Mouse (Mus musculus) lung, postnatal 0 days (tissue): ENCODE data around the gene Stub1. TPM values are rescaled to one million over a fixed set of nuclear protein-coding genes. Genes with fewer than 3 reads are reported as not detected.

Experiments used
- ATAC-seq: fragments of 200-750 bp; cut with Nextera tagmentation; 2 replicates; pipeline ENCODE4 v1.8.0; 2017; ENCODE audit warnings: moderate library complexity
- DNase-seq: peaks from one replicate; pipeline ENCODE4 v3.0.0-alpha.2; 2016; ENCODE audit warnings: low spot score
- H3K27ac ChIP-seq: fragments of 300-500 bp; sonication (generic); 2 replicates; pipeline ENCODE4 v1.5.1; 2014; ENCODE audit warnings: antibody characterized with exemption, mild to moderate bottlenecking, low read length, mixed read lengths
- H3K27me3 ChIP-seq: fragments of 300-500 bp; sonication (generic); replicated peaks from 2 replicates; pipeline ENCODE4 v1.6.1; 2014; ENCODE audit warnings: low read length, mixed read lengths; ENCODE audit not compliant: insufficient read depth
- H3K36me3 ChIP-seq: fragments of 300-500 bp; sonication (generic); 2 replicates; pipeline ENCODE4 v1.6.1; 2014; ENCODE audit warnings: low read length, mixed read lengths; ENCODE audit not compliant: insufficient read depth
- H3K4me1 ChIP-seq: fragments of 300-500 bp; sonication (generic); 2 replicates; pipeline ENCODE4 v1.6.1; 2014; ENCODE audit warnings: antibody characterized with exemption, low read depth, low read length, mixed read lengths; ENCODE audit not compliant: insufficient read depth
- H3K4me2 ChIP-seq: fragments of 300-500 bp; sonication (generic); replicated peaks from 2 replicates; pipeline ENCODE4 v1.6.1; 2014; ENCODE audit warnings: low read depth, mild to moderate bottlenecking, low read length, moderate library complexity, mixed read lengths
- H3K4me3 ChIP-seq: fragments of 300-500 bp; sonication (generic); 2 replicates; pipeline ENCODE4 v1.5.1; 2014; ENCODE audit warnings: low read depth, low read length
- H3K9ac ChIP-seq: fragments of 300-500 bp; sonication (generic); replicated peaks from 2 replicates; pipeline ENCODE4 v1.6.1; 2014; ENCODE audit warnings: low read depth, mild to moderate bottlenecking
- H3K9me3 ChIP-seq: fragments of 300-500 bp; sonication (generic); 2 replicates; pipeline ENCODE4 v1.6.1; 2016; ENCODE audit warnings: low read length, mixed read lengths
- CTCF ChIP-seq: IDR thresholded peaks from 2 replicates; pipeline ENCODE4 v1.5.1; 2016; ENCODE audit warnings: antibody characterized with exemption, mild to moderate bottlenecking
- EP300 ChIP-seq: IDR thresholded peaks from 2 replicates; pipeline ENCODE4 v1.6.1; 2016; ENCODE audit warnings: antibody characterized with exemption, mild to moderate bottlenecking, control low read depth
- WGBS: fragments of 180-500 bp; shearing (Covaris S2); extraction: QIAGEN DNeasy Blood & Tissue Kit; methylation state at CpG from one replicate; pipeline ENCODE4 v1.1.7; 2014; 5-methylcytosine and 5-hydroxymethylcytosine counted together
- microRNA-seq: library from miRNA; unstranded; fragments of <30 nt; microRNA quantifications from one replicate; pipeline ENCODE4, GENCODE M21; 2016
- polyA plus RNA-seq: library from polyadenylated mRNA; unstranded; fragments of >200 nt; fragmentation: Nextera tagmentation; extraction: Ambion mirVana; gene quantifications from 2 replicates; pipeline ENCODE4 v1.2.1, GENCODE M21; 2015

The Stub1 gene
- polyA plus RNA-seq, 1 experiment from 2014 or later, result 198 TPM

- H3K4me2 ChIP-seq, result no peak overlapping the region; the same call in 1 of the 2 replicates
- no peak overlapping the region for H3K27ac ChIP-seq
- 62% methylated on average over 15 of the region's 15 CpGs for WGBS
- DNase-seq, result no peak
- TF ChIP-seq EP300, result no peak
- no peak for TF ChIP-seq CTCF
- ATAC-seq, result no peak
- no peak overlapping the region for H3K9ac ChIP-seq
- no peaks in the 10 kb centered on the region for H3K27me3 ChIP-seq
- H3K4me3 ChIP-seq, result no peak overlapping the region
- H3K4me1 ChIP-seq, result peaks cover 8% of the 10 kb centered on the region; the same call in 1 of the 2 replicates
- H3K9me3 ChIP-seq, result no peaks in the 10 kb centered on the region
- H3K36me3 ChIP-seq, result peaks cover 15% of the 10 kb centered on the region
These were observed 49.2 kb downstream of the Stub1 start for GRCm38 (mm10) chr17:25783861-25784574.

- Histone ChIP-seq H3K36me3 (peaks cover 15% of the 10 kb centered on the region), H3K9ac (no peak overlapping the region)
These were observed 50.1 kb downstream of the Stub1 start for GRCm38 (mm10) chr17:25783086-25783485.

DNA sequence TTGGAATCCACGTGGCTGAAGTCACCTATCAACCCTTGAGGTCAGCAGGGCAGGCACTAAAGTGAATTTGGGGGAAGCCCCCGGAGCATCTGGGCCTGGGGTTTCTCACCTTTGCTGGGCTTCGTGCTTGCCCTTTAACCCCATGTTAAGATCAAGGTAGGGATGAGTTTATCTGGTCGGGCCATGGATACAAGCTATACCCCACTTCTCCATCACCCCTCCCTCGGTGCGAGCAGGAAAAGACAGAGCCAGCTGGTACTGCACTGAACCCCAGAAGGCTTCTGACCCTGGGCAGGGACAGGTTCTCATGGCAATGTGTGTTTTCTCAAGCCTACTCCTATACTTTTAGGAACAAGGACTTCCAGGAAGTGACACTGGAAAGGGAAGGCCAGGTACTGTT is 51.9 kb downstream of the Stub1 start:
- H3K27me3 ChIP-seq, result no peaks in the 10 kb centered on the region
- TF ChIP-seq EP300 (no peak), CTCF (no peak)
- no peak overlapping the region for H3K9ac ChIP-seq
- H3K9me3 ChIP-seq, result no peaks in the 10 kb centered on the region
- no peak overlapping the region for H3K4me2 ChIP-seq
- 71% methylated on average over 6 of the region's 6 CpGs for WGBS
- no peak overlapping the region for H3K4me3 ChIP-seq
- H3K4me1 ChIP-seq, result peaks cover 8% of the 10 kb centered on the region; the same call in 1 of the 2 replicates
- no peak for DNase-seq
- ATAC-seq, result no peak
- peaks cover 15% of the 10 kb centered on the region for H3K36me3 ChIP-seq
- no peak overlapping the region for H3K27ac ChIP-seq

More at GRCm38 (mm10) chr17:25783086-25783485, 50.1 kb downstream of the Stub1 start:
- no peak for TF ChIP-seq EP300
- no peak for TF ChIP-seq CTCF
- H3K4me1 ChIP-seq, result peaks cover 8% of the 10 kb centered on the region; the same call in 1 of the 2 replicates
- H3K9me3 ChIP-seq, result no peaks in the 10 kb centered on the region
- whole genome bisulfite sequencing, result 67% methylated on average over 7 of the region's 7 CpGs
- ATAC-seq (no peak), DNase-seq (no peak)
- H3K27me3 ChIP-seq, result no peaks in the 10 kb centered on the region
- no peak overlapping the region for H3K4me3 ChIP-seq
- H3K27ac ChIP-seq, result no peak overlapping the region
- no peak overlapping the region for H3K4me2 ChIP-seq

Small RNA genes lying within 50 kb of the gene (microRNA-seq; reads per million reads assigned to microRNA genes)
- not detected for gene Mir3082
- gene Mir6966, result not detected

Other genes with a start within 250 kb of the Stub1 start
- 3.8 and 4.4 TPM in 2 replicates for gene Gng13, start 116.2 kb downstream of the Stub1 start, polyA plus RNA-seq
- gene Chtf18, start 106.0 kb downstream of the Stub1 start, polyA plus RNA-seq, result 1.6 and 2.6 TPM in 2 replicates
- gene Rpusd1, start 105.7 kb downstream of the Stub1 start, polyA plus RNA-seq, result 15.2 and 18.1 TPM in 2 replicates
- 1.0 and 1.9 TPM in 2 replicates for gene Mslnl, start 97.4 kb downstream of the Stub1 start, polyA plus RNA-seq
- 584 and 630 TPM in 2 replicates for gene Msln, start 79.0 kb downstream of the Stub1 start, polyA plus RNA-seq
- 23.8 and 24.1 TPM in 2 replicates for gene Narfl, start 59.6 kb downstream of the Stub1 start, polyA plus RNA-seq
- gene Haghl, start 47.7 kb downstream of the Stub1 start, polyA plus RNA-seq, result 42.7 and 45.4 TPM in 2 replicates
- 5.8 and 7.7 TPM in 2 replicates for gene Ccdc78, start 46.8 kb downstream of the Stub1 start, polyA plus RNA-seq
- 112 and 116 TPM in 2 replicates for gene Fam173a, start 40.5 kb downstream of the Stub1 start, polyA plus RNA-seq
- gene AC134908.4, start 37.7 kb downstream of the Stub1 start, polyA plus RNA-seq, result not detected in 2 replicates
- gene Metrn, start 36.3 kb downstream of the Stub1 start, polyA plus RNA-seq, result 19.1 and 20.9 TPM in 2 replicates
- 0.43 and 0.70 TPM in 2 replicates for gene Fbxl16, start 24.3 kb downstream of the Stub1 start, polyA plus RNA-seq
- gene Wdr24, start 9.8 kb downstream of the Stub1 start, polyA plus RNA-seq, result 14.9 and 15.0 TPM in 2 replicates
- gene Jmjd8, start 4.5 kb downstream of the Stub1 start, polyA plus RNA-seq, result 27.3 and 28.0 TPM in 2 replicates
- gene Rhbdl1, start 3.9 kb upstream of the Stub1 start, polyA plus RNA-seq, result 1.4 and 1.7 TPM in 2 replicates
- 0.86 and 1.1 TPM in 2 replicates for gene Gm20683, start 8.4 kb upstream of the Stub1 start, polyA plus RNA-seq
- gene Rhot2, start 11.4 kb upstream of the Stub1 start, polyA plus RNA-seq, result 9.9 and 10.3 TPM in 2 replicates
- gene Wdr90, start 28.1 kb upstream of the Stub1 start, polyA plus RNA-seq, result 5.6 and 5.8 TPM in 2 replicates
- 16.5 and 19.5 TPM in 2 replicates for gene Mcrip2, start 35.4 kb upstream of the Stub1 start, polyA plus RNA-seq
- 48.7 and 50.7 TPM in 2 replicates for gene Mettl26, start 41.7 kb upstream of the Stub1 start, polyA plus RNA-seq
- 0.24 and 0.26 TPM in 2 replicates for gene Wfikkn1, start 47.5 kb upstream of the Stub1 start, polyA plus RNA-seq
- 19.3 and 21.7 TPM in 2 replicates for gene Rab40c, start 86.3 kb upstream of the Stub1 start, polyA plus RNA-seq
- gene Pigq, start 111.5 kb upstream of the Stub1 start, polyA plus RNA-seq, result 36.9 and 37.5 TPM in 2 replicates
- 4.5 and 4.9 TPM in 2 replicates for gene Nhlrc4, start 111.6 kb upstream of the Stub1 start, polyA plus RNA-seq
- not detected in 2 replicates for gene A930017K11Rik, start 119.2 kb upstream of the Stub1 start, polyA plus RNA-seq
- gene Capn15, start 152.4 kb upstream of the Stub1 start, polyA plus RNA-seq, result 12.7 and 13.9 TPM in 2 replicates
- gene Rab11fip3, start 236.2 kb upstream of the Stub1 start, polyA plus RNA-seq, result 7.2 and 9.3 TPM in 2 replicates